Mouse (Mus musculus) heart, postnatal 0 days (tissue): ENCODE measurements around the gene Gprin2. TPM values are rescaled to one million over a fixed set of nuclear protein-coding genes. Genes with fewer than 3 reads are reported as not detected.

ENCODE experiments used
- ATAC-seq: fragments of 200-750 bp; cut with Nextera tagmentation; 2 replicates; pipeline ENCODE4 v1.8.0; 2017; ENCODE audit warnings: low read depth, moderate number of reproducible peaks, moderate library complexity; ENCODE audit not compliant: insufficient read depth
- DNase-seq: peaks from one replicate; pipeline ENCODE4 v3.0.0-alpha.2; 2016; ENCODE audit warnings: low spot score
- H3K27ac ChIP-seq: fragments of 300-500 bp; sonication (generic); 2 replicates; pipeline ENCODE4 v1.5.1; 2014; ENCODE audit warnings: low read depth, mild to moderate bottlenecking
- H3K27me3 ChIP-seq: fragments of 300-500 bp; sonication (generic); 2 replicates; pipeline ENCODE4 v1.6.1; 2014; ENCODE audit warnings: low read length, mixed read lengths; ENCODE audit not compliant: control insufficient read depth, insufficient read depth
- H3K36me3 ChIP-seq: fragments of 300-500 bp; sonication (generic); replicated peaks from 2 replicates; pipeline ENCODE4 v1.6.1; 2014; ENCODE audit warnings: low read length, mixed read lengths; ENCODE audit not compliant: control insufficient read depth, insufficient read depth
- H3K4me1 ChIP-seq: fragments of 300-500 bp; sonication (generic); 2 replicates; pipeline ENCODE4 v1.6.1; 2014; ENCODE audit warnings: antibody characterized with exemption; ENCODE audit not compliant: control insufficient read depth, insufficient read depth
- H3K4me2 ChIP-seq: fragments of 300-500 bp; sonication (generic); 2 replicates; pipeline ENCODE4 v1.6.1; 2014; ENCODE audit warnings: low read depth, mild to moderate bottlenecking, low read length, moderate library complexity
- H3K4me3 ChIP-seq: fragments of 300-500 bp; sonication (generic); 2 replicates; pipeline ENCODE4 v1.5.1; 2014; ENCODE audit warnings: low read depth, low read length
- H3K9ac ChIP-seq: fragments of 300-500 bp; sonication (generic); replicated peaks from 2 replicates; pipeline ENCODE4 v1.6.1; 2014; ENCODE audit warnings: low read depth, low read length, mixed read lengths
- H3K9me3 ChIP-seq: fragments of 300-500 bp; sonication (generic); replicated peaks from 2 replicates; pipeline ENCODE4 v1.6.1; 2016; ENCODE audit warnings: low read length; ENCODE audit not compliant: control insufficient read depth
- CTCF ChIP-seq: IDR thresholded peaks from 2 replicates; pipeline ENCODE4 v1.5.1; 2016; ENCODE audit warnings: antibody characterized with exemption, control low read depth, low read depth
- EP300 ChIP-seq: IDR thresholded peaks from 2 replicates; pipeline ENCODE4 v1.6.1; 2016; ENCODE audit warnings: antibody characterized with exemption, low read depth
- WGBS: fragments of 180-500 bp; shearing (Covaris S2); extraction: QIAGEN DNeasy Blood & Tissue Kit; methylation state at CpG from one replicate; pipeline ENCODE4 v1.1.7; 2014; 5-methylcytosine and 5-hydroxymethylcytosine counted together
- polyA plus RNA-seq: library from polyadenylated mRNA; unstranded; fragments of >200 nt; fragmentation: Nextera tagmentation; extraction: Ambion mirVana; gene quantifications from 2 replicates; pipeline ENCODE4 v1.2.1, GENCODE M21; 2015
- total RNA-seq: library from RNA; depleted of rRNA; stranded (reverse); fragments of >200 nt; gene quantifications from 2 replicates; pipeline ENCODE4 v1.2.3, GENCODE M21; 2014; ENCODE audit warnings: low replicate concordance; rRNA removed

Gene Gprin2
- total and polyA plus RNA-seq, 2 experiments from 2014 or later = 0.11 to 0.53 TPM

DNA sequence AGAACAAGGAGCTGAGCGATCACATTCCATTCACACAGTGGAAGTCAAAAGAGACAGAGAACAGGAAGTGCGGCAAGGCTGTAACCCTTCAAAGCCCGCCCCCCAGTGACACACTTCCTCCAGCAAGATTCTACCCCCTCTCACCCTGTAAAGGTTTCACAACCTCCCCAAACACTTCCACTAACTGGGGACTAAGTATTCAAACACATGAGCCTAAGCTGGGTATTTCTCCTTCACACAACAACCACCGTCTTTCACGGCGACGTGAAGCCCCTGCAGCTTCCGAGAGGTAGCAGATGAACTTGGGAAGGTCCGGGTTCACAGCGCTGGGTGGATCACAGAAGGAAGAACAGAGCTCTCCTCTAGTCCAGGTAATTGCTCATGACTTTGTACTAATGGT is 58.5 kb downstream of the Gprin2 start:
- no peak overlapping the region for H3K27ac ChIP-seq
- no peak overlapping the region for H3K4me3 ChIP-seq
- DNase-seq (no peak), ATAC-seq (no peak)
- WGBS = 88% methylated on average over 10 of the region's 10 CpGs
- TF ChIP-seq EP300 = no peak
- no peak for TF ChIP-seq CTCF
- H3K36me3 ChIP-seq = no peaks in the 10 kb centered on the region
- H3K27me3 ChIP-seq = no peaks in the 10 kb centered on the region
- H3K9ac ChIP-seq = no peak overlapping the region
- no peak overlapping the region for H3K4me2 ChIP-seq
- no peaks in the 10 kb centered on the region for H3K9me3 ChIP-seq
- H3K4me1 ChIP-seq = no peaks in the 10 kb centered on the region

GRCm38 (mm10) chr14:34142316-34142715 is 59.1 kb downstream of the Gprin2 start:
- Histone ChIP-seq H3K27me3 (no peaks in the 10 kb centered on the region), H3K9ac (no peak overlapping the region), H3K4me1 (no peaks in the 10 kb centered on the region), H3K4me3 (no peak overlapping the region), H3K36me3 (no peaks in the 10 kb centered on the region), H3K27ac (no peak overlapping the region), H3K9me3 (no peaks in the 10 kb centered on the region), H3K4me2 (no peak overlapping the region)
- TF ChIP-seq CTCF (no peak), EP300 (no peak)
- WGBS = 61% methylated on average over 1 of the region's 1 CpGs
- ATAC-seq = no peak
- DNase-seq = no peak

GRCm38 (mm10) chr14:34139671-34140664 is 61.5 kb downstream of the Gprin2 start:
- no peaks in the 10 kb centered on the region for H3K4me1 ChIP-seq
- no peak overlapping the region for H3K9ac ChIP-seq
- no peak for ATAC-seq
- no peak for DNase-seq
- H3K27me3 ChIP-seq = no peaks in the 10 kb centered on the region
- H3K27ac ChIP-seq = no peak overlapping the region
- no peaks in the 10 kb centered on the region for H3K9me3 ChIP-seq
- H3K36me3 ChIP-seq = no peaks in the 10 kb centered on the region
- no peak overlapping the region for H3K4me3 ChIP-seq
- 86% methylated on average over 15 of the region's 15 CpGs for WGBS
- H3K4me2 ChIP-seq = no peak overlapping the region
- no peak for TF ChIP-seq CTCF
- no peak for TF ChIP-seq EP300

Other genes starting within 250 kb of the Gprin2 start
- gene Rbp3, start 247.7 kb downstream of the Gprin2 start, total RNA-seq = not detected in 2 replicates
- not detected in 2 replicates for gene Rbp3, start 247.7 kb downstream of the Gprin2 start, polyA plus RNA-seq
- not detected in 2 replicates for gene Zfp488, start 222.9 kb downstream of the Gprin2 start, total RNA-seq
- not detected in 2 replicates for gene Zfp488, start 222.9 kb downstream of the Gprin2 start, polyA plus RNA-seq
- gene Gm30083, start 186.5 kb downstream of the Gprin2 start, total RNA-seq = not detected in 2 replicates
- gene Gm30083, start 186.5 kb downstream of the Gprin2 start, polyA plus RNA-seq = not detected in 2 replicates
- not detected in 2 replicates for gene Gm5460, start 184.9 kb downstream of the Gprin2 start, total RNA-seq
- gene Gm5460, start 184.9 kb downstream of the Gprin2 start, polyA plus RNA-seq = 0.04 and 0.05 TPM in 2 replicates
- gene Antxrl, start 148.9 kb downstream of the Gprin2 start, total RNA-seq = not detected in 2 replicates
- not detected in 2 replicates for gene Antxrl, start 148.9 kb downstream of the Gprin2 start, polyA plus RNA-seq
- 4.8 and 5.5 TPM in 2 replicates for gene Anxa8, start 115.7 kb downstream of the Gprin2 start, total RNA-seq
- 1.7 and 2.3 TPM in 2 replicates for gene Anxa8, start 115.7 kb downstream of the Gprin2 start, polyA plus RNA-seq
- not detected in 2 replicates for gene A630023A22Rik, start 98.9 kb downstream of the Gprin2 start, total RNA-seq
- not detected in 2 replicates for gene A630023A22Rik, start 98.9 kb downstream of the Gprin2 start, polyA plus RNA-seq
- not detected in 2 replicates for gene Npy4r, start 49.2 kb downstream of the Gprin2 start, total RNA-seq
- 0.04 and 0.08 TPM in 2 replicates for gene Npy4r, start 49.2 kb downstream of the Gprin2 start, polyA plus RNA-seq
- 0.89 and 1.0 TPM in 2 replicates for gene Syt15, start 17.9 kb upstream of the Gprin2 start, total RNA-seq
- 0.31 and 0.65 TPM in 2 replicates for gene Syt15, start 17.9 kb upstream of the Gprin2 start, polyA plus RNA-seq
- 0.35 and 2.9 TPM in 2 replicates for gene Shld2, start 108.8 kb upstream of the Gprin2 start, total RNA-seq
- 9.6 and 10.9 TPM in 2 replicates for gene Shld2, start 108.8 kb upstream of the Gprin2 start, polyA plus RNA-seq
- gene Glud1, start 109.1 kb upstream of the Gprin2 start, total RNA-seq = 55.9 and 70.0 TPM in 2 replicates
- gene Glud1, start 109.1 kb upstream of the Gprin2 start, polyA plus RNA-seq = 57.0 and 58.3 TPM in 2 replicates
- gene Fam25c, start 153.8 kb upstream of the Gprin2 start, total RNA-seq = not detected in 2 replicates
- gene Fam25c, start 153.8 kb upstream of the Gprin2 start, polyA plus RNA-seq = not detected in 2 replicates
- gene Sncg, start 173.1 kb upstream of the Gprin2 start, total RNA-seq = 0.31 and 3.1 TPM in 2 replicates
- 0.92 and 1.7 TPM in 2 replicates for gene Sncg, start 173.1 kb upstream of the Gprin2 start, polyA plus RNA-seq
- 41.7 and 85.7 TPM in 2 replicates for gene Mmrn2, start 173.8 kb upstream of the Gprin2 start, total RNA-seq
- gene Mmrn2, start 173.8 kb upstream of the Gprin2 start, polyA plus RNA-seq = 18.7 and 20.4 TPM in 2 replicates